Mouse (Mus musculus): ENCODE measurements around the gene Dis3l. TPM values are rescaled to one million over a fixed set of nuclear protein-coding genes. Genes with fewer than 3 reads are reported as not detected.

The Dis3l gene
- total RNA-seq, 2 experiments from 2014 or later: 15.3 to 17.1 TPM

- DNase-seq (ENCODE audit: low spot score in 2 of 2): no peak
Observed at GRCm38 (mm10) chr9:64261023-64261422, 80.1 kb downstream of the Dis3l start.

- no peak for DNase-seq (ENCODE audit: low spot score in 2 of 2)
Observed at GRCm38 (mm10) chr9:64259906-64260305, 81.2 kb downstream of the Dis3l start.

Other genes starting within 250 kb of the Dis3l start
- gene Lctl, start 224.1 kb downstream of the Dis3l start, total RNA-seq (2021): 1 to 10 TPM in 1 of 2 experiments, under 1 TPM in 1; 0.52 to 1.2 TPM
- gene Zwilch, start 168.2 kb downstream of the Dis3l start, total RNA-seq (2021): 10 to 100 TPM in 1 of 2 experiments, 1 to 10 TPM in 1; 10.0 to 11.2 TPM
- 1,000 to 10,000 TPM in 1 of 2 experiments, 100 to 1,000 TPM in 1; 987 to 1,060 TPM for gene Rpl4, start 167.9 kb downstream of the Dis3l start, total RNA-seq (2021)
- 10 to 100 TPM; 16.7 to 20.7 TPM for gene Snapc5, start 162.0 kb downstream of the Dis3l start, total RNA-seq (2021)
- gene Uchl4, start 106.1 kb downstream of the Dis3l start, total RNA-seq (2021): 1 to 10 TPM; 1.9 to 2.9 TPM
- gene Map2k1, start 87.7 kb downstream of the Dis3l start, total RNA-seq (2021): 100 to 1,000 TPM; 113 to 118 TPM
- 10 to 100 TPM; 40.9 to 41.6 TPM for gene Tipin, start 59.7 kb downstream of the Dis3l start, total RNA-seq (2021)
- gene Megf11, start 44.3 kb upstream of the Dis3l start, total RNA-seq (2021): 1 to 10 TPM in 1 of 2 experiments, under 1 TPM in 1; 0.71 to 1.1 TPM

Data from gastrocnemius, postnatal 4 days (tissue).